Mouse (Mus musculus) G1E (cell line): ENCODE measurements around the gene Frrs1.

Source experiments
- CTCF ChIP-seq: IDR thresholded peaks from 2 replicates; pipeline ENCODE4 v1.5.1; 2012; ENCODE audit warnings: low read depth, low read length, inconsistent platforms, mixed read lengths
- GATA1 ChIP-seq: IDR thresholded peaks from 2 replicates; pipeline ENCODE4 v1.6.1; 2012; ENCODE audit warnings: borderline replicate concordance, low read length, inconsistent platforms, mixed read lengths
- POLR2AphosphoS5 ChIP-seq: IDR thresholded peaks from 2 replicates; pipeline ENCODE4 v1.6.1; 2012; ENCODE audit warnings: low read depth, low read length, inconsistent platforms; ENCODE audit not compliant: insufficient replicate concordance

- TF ChIP-seq CTCF (no peak), GATA1 (no peak), POLR2AphosphoS5 (no peak)
These were observed 42.5 kb upstream of the Frrs1 start for GRCm38 (mm10) chr3:116816674-116817215.
